Mouse (Mus musculus): Measurements from ENCODE around the gene Asb6. TPM values are rescaled to one million over a fixed set of nuclear protein-coding genes. Genes with fewer than 3 reads are reported as not detected.

Gene Asb6
- total and polyA plus RNA-seq, 3 experiments = 50.1 to 54.6 TPM; not detected in 1

DNA sequence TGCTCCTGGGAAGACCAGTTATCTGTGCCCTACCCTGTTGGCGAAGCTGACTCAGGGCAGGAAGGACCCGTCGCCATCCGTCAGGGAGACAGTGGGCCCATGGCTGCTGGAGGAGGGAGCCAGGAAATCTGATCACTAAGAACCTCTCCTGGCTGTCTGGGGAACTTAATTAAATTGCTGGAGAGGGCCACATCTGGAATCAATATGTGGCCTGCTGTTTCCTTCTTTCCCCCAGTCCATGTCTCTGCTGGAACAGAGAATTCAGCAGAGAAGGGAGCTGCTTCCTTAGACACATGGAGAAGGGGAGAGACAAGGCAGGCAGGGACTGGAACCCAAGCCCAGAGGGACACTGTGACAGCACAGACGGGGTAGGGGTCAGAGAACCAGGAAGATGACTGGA lies 3.5 kb upstream of the Asb6 start:
- no peak for DNase-seq (ENCODE audit: low read depth, low spot score)
- Histone ChIP-seq H3K79me2 (ENCODE audit: control insufficient read depth, insufficient read depth, low read length, poor library complexity) (no peaks in the 10 kb centered on the region), H3K4me3 (ENCODE audit: control insufficient read depth in 1 of 2, insufficient read depth in 1 of 2, low read depth in 2 of 2, low read length in 2 of 2) (no peak overlapping the region), H3K36me3 (ENCODE audit: control insufficient read depth in 1 of 2, insufficient read depth in 2 of 2, low read length in 2 of 2) (peaks cover 0 to 5% of the 10 kb centered on the region in 2 experiments; a peak in 2 of 4 replicates), H3K9ac (ENCODE audit: control insufficient read depth, low read depth, low read length, poor library complexity, severe bottlenecking) (no peak overlapping the region), H3K4me1 (ENCODE audit: control insufficient read depth in 1 of 2, insufficient read depth in 2 of 2, low read length in 2 of 2) (peaks cover 0 to 15% of the 10 kb centered on the region in 2 experiments; a peak in 2 of 4 replicates), H3K27me3 (ENCODE audit: control insufficient read depth in 1 of 2, insufficient read depth in 2 of 2, low read length in 2 of 2) (peaks cover 0 to 3% of the 10 kb centered on the region in 2 experiments; a peak in 1 of 4 replicates), H3K27ac (ENCODE audit: control insufficient read depth, low read depth, low read length) (no peak overlapping the region), H3K9me3 (replicated peaks; ENCODE audit: insufficient read depth, low read length) (no peaks in the 10 kb centered on the region)
- TF ChIP-seq SMC3 (IDR thresholded peaks at IDR 0.05; ENCODE audit: low read depth, low read length) (no peak), ZC3H11A (IDR thresholded peaks at IDR 0.05; ENCODE audit: low read depth, low read length) (no peak), KAT2A (conservative IDR thresholded peaks at IDR 0.05; ENCODE audit: low read depth, low read length) (no peak), ETS1 (IDR thresholded peaks at IDR 0.05; ENCODE audit: low read depth, low read length) (no peak), TAL1 (IDR thresholded peaks at IDR 0.05; ENCODE audit: low read length) (no peak)

DNA sequence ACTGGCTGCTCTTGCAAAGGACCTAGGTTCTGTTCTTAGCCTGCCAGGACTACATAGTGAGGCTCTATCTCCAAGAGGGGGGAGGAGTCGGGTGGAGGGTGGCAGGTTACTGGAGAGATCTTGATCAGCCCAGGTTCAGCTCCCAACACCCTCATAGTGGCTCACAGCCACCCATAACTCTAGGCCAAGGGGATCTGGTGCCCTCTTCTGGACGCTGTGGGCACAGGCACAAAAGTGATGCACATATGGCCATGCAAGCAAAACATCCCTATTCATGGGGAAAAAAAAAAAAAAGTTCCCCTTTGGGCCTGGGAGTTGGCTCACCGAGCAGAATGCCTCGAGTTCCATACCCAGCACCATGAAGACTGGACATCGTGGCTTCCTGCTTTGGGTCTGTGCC lies 818 bp downstream of the Asb6 start:
- Histone ChIP-seq H3K27me3 (ENCODE audit: control insufficient read depth in 1 of 2, insufficient read depth in 2 of 2, low read length in 2 of 2) (no peaks in the 10 kb centered on the region), H3K4me3 (ENCODE audit: control insufficient read depth in 1 of 2, insufficient read depth in 1 of 2, low read depth in 2 of 2, low read length in 2 of 2) (no peak overlapping the region), H3K27ac (ENCODE audit: control insufficient read depth, low read depth, low read length) (no peak overlapping the region), H3K9ac (ENCODE audit: control insufficient read depth, low read depth, low read length, poor library complexity, severe bottlenecking) (no peak overlapping the region), H3K36me3 (ENCODE audit: control insufficient read depth in 1 of 2, insufficient read depth in 2 of 2, low read length in 2 of 2) (peaks cover 0 to 13% of the 10 kb centered on the region in 2 experiments; a peak in 2 of 4 replicates), H3K4me1 (ENCODE audit: control insufficient read depth in 1 of 2, insufficient read depth in 2 of 2, low read length in 2 of 2) (peaks cover 2 to 16% of the 10 kb centered on the region in 2 experiments; a peak in 3 of 4 replicates), H3K9me3 (replicated peaks; ENCODE audit: insufficient read depth, low read length) (no peaks in the 10 kb centered on the region), H3K79me2 (ENCODE audit: control insufficient read depth, insufficient read depth, low read length, poor library complexity) (peaks cover 20% of the 10 kb centered on the region)
- peak; percentile 88 for DNase-seq (ENCODE audit: low read depth, low spot score)
- TF ChIP-seq MEF2A (IDR thresholded peaks at IDR 0.05; ENCODE audit: extremely low read depth, insufficient replicate concordance, low read depth, low read length, poor library complexity, severe bottlenecking) (no peak), ZNF384 (IDR thresholded peaks at IDR 0.05; ENCODE audit: low read depth, low read length) (peak; percentile 92), ZC3H11A (IDR thresholded peaks at IDR 0.05; ENCODE audit: low read depth, low read length) (peak; percentile 48), ZKSCAN1 (IDR thresholded peaks at IDR 0.05; ENCODE audit: low read depth, low read length) (no peak), POLR2AphosphoS2 (IDR thresholded peaks at IDR 0.05; ENCODE audit: low read length) (no peak), MYC (IDR thresholded peaks at IDR 0.05; ENCODE audit: low read depth, low read length) (0 out of 2 replicates have a peak, but pooled peaks have one; percentile 33), RAD21 (IDR thresholded peaks at IDR 0.05; ENCODE audit: low read depth, low read length) (peak; percentile 65), KAT2A (conservative IDR thresholded peaks at IDR 0.05; ENCODE audit: low read depth, low read length) (no peak), SMC3 (IDR thresholded peaks at IDR 0.05; ENCODE audit: low read depth, low read length) (peak; percentile 65), CTCF (IDR thresholded peaks at IDR 0.05 in 2 of 3, conservative IDR thresholded peaks at IDR 0.05 in 1 of 3; ENCODE audit: control insufficient read depth in 1 of 3, insufficient read depth in 1 of 3, low read depth in 2 of 3, low read length in 3 of 3, poor library complexity in 1 of 3, severe bottlenecking in 1 of 3) (peak; percentile 85 to 90 (median 87)), HCFC1 (IDR thresholded peaks at IDR 0.05; ENCODE audit: low read depth, low read length) (0 out of 2 replicates have a peak, but pooled peaks have one; percentile 30), POLR2A (IDR thresholded peaks at IDR 0.05; ENCODE audit: control insufficient read depth in 1 of 2, insufficient read depth in 1 of 2, low read depth in 1 of 2, low read length in 2 of 2, poor library complexity in 1 of 2) (no peak)
